Mouse (Mus musculus) mesoderm, embryonic 11.5 days (tissue): ENCODE results near the gene Auts2.
A peak's percentile ranks its signal among the peaks of the same experiment; 100 is the strongest.

ENCODE experiments used
- DNase-seq: peaks from one replicate; pipeline ENCODE4 v3.0.0-alpha.2; 2012; ENCODE audit warnings: low read depth, low spot score

Gene Auts2

GRCm38 (mm10) chr5:131581110-131582050 is 961.8 kb downstream of the Auts2 start:
- DNase-seq: peak; percentile 69

- DNase-seq: no peak
These were observed 964.4 kb downstream of the Auts2 start for GRCm38 (mm10) chr5:131578737-131579136.

GRCm38 (mm10) chr5:131575733-131576265 is 967.3 kb downstream of the Auts2 start:
- DNase-seq: no peak

GRCm38 (mm10) chr5:131575086-131575514 is 968.0 kb downstream of the Auts2 start:
- DNase-seq: no peak

- DNase-seq: no peak
These were observed 968.6 kb downstream of the Auts2 start for GRCm38 (mm10) chr5:131574469-131575085.

GRCm38 (mm10) chr5:131573296-131574177 is 969.6 kb downstream of the Auts2 start:
- no peak for DNase-seq

- no peak for DNase-seq
These were observed 977.1 kb downstream of the Auts2 start for GRCm38 (mm10) chr5:131566032-131566431.

GRCm38 (mm10) chr5:131563630-131564252 is 979.4 kb downstream of the Auts2 start:
- no peak for DNase-seq

- DNase-seq: no peak
These were observed 982.2 kb downstream of the Auts2 start for GRCm38 (mm10) chr5:131560773-131561560.

GRCm38 (mm10) chr5:131558403-131559174 is 984.6 kb downstream of the Auts2 start:
- no peak for DNase-seq

- DNase-seq: no peak
These were observed 985.4 kb downstream of the Auts2 start for GRCm38 (mm10) chr5:131557591-131558385.

- DNase-seq: peak; percentile 74
These were observed 994.1 kb downstream of the Auts2 start for GRCm38 (mm10) chr5:131548932-131549563.

- peak; percentile 58 for DNase-seq
These were observed 995.2 kb downstream of the Auts2 start for GRCm38 (mm10) chr5:131547926-131548325.

- no peak for DNase-seq
These were observed 996.7 kb downstream of the Auts2 start for GRCm38 (mm10) chr5:131546414-131546813.

- no peak for DNase-seq
These were observed 998.8 kb downstream of the Auts2 start for GRCm38 (mm10) chr5:131544381-131544780.

- peak; percentile 80 for DNase-seq
These were observed 1004.7 kb downstream of the Auts2 start for GRCm38 (mm10) chr5:131538311-131538915.

- DNase-seq: peak; percentile 75
These were observed 1005.3 kb downstream of the Auts2 start for GRCm38 (mm10) chr5:131537831-131538310.
